Mouse (Mus musculus) embryo, embryonic 11 days (tissue): Measurements from ENCODE around the gene BC005624.
"Not testable (repeated sequence)": the region's sequence is repeated elsewhere in the genome, so short reads cannot be mapped to it uniquely, and the experiment has no call there.

Experiments used
- DNase-seq: peaks from one replicate; pipeline ENCODE4 v3.0.0-alpha.2; 2015

BC005624 gene

GRCm38 (mm10) chr2:30967352-30968327, 14.4 kb downstream of the BC005624 start, which contains the start of gene Tor1a:
Gene Tor1a, minus strand, starts transcription at chr2:30967933.
- DNase-seq = peak; percentile 95

DNA sequence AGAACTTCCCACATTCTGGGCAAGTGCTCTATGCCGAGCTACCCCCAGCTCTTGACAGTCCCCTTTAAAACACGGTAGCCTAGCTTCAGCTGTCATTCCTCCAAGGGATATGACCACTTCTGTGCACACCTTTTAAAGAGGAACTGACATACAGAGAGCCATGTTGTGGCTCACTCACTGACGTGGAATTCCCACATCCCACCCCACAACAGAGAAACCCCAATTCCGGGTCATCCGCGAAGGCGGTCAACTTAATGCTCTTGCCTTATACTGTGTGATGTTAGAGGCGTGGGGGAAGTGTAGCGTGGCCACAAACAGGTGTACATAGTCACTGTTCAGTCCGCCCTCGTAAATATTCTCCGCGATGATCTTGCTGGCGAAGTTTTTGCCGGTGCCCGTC, 15.2 kb downstream of the BC005624 start:
- no peak for DNase-seq

DNA sequence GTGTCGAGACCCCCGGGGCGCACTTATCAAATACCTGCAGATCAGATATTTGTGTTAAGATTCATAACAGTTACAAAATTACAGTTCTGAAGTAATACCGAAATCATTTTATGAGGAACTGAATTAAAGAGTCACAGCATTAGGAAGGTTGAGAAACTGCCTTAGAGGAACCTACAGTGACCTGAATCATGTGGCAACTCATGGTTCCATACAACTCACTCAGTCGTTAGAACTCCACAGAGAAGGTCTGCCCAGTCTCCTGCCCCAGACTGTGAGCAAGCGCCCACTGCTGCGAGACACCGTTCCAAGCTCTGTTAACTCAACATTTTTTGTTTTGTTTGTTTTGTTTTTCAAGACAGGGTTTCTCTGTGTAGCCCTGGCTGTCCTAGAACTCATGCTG, 16.4 kb downstream of the BC005624 start:
- no peak for DNase-seq

DNA sequence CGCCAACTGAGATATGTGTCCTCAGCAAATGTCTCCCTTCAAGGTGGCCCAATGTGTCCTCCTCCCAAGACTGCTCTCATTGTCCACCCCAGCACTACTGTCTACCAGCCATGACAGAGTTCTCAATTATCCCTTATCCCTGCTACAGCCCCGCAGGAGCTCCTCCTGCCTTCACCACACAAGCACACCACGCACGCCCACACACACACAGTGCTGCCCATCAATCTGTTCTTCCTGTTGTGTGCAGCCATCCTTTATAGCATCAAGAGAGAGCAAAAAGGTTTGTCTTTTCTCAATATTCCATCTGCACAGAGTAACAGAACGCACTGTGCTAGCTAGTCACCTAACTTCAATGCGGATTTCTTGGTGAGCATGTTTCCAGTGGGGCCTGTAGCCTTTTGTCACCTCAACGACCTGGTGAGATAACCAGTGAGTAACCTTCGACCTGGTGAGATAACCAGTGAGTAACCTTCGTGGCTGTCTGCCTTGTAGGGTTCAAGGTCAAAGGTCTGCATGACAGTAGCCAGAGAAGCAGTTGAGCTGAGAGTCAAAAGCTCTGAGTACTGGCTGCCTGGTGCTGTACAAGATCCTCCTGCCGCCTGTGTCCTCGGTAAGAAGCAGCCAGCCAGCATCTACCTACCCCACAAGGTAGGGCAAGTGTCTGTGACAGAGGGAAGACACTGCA, 19.3 kb downstream of the BC005624 start:
- no peak for DNase-seq

DNA sequence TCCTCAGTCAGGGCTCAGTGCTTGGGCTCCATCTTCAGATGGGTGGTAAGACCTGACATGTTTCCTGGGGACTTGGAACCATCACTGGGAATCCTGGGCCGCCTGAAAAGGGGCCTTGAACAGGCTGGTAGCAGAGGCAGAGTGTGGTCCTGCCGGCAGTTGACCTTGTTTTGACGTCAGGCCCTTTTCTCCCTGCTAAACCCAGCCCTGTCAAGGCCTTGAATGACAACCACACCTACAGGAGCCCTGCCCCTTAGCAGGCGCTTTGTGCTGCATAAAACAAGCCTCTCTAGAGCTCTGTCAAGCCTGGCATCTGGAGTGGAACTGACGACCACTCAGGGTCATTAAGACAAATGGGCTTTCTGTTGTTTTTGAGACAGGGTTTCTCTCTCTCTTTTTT, 22.1 kb downstream of the BC005624 start:
- no peak for DNase-seq

DNA sequence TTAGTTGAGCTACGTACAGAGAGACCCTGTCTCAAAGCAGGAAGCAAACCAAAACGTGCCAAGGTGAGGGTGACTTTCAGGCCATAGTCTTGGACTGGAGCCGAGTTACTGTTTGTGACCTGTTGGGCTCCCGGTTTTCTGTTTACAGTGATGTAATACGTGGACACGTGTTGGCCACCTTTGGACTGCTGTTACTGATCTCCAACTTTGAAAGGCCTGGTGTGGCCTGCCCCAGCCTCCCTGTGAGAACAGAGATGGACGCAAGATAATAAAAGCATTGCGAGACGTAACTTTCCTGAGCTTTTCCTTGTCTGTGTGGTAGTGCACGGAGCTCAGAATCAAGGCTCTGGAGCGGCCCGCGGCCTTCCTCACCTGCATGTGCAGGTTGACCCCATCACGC, 23.3 kb downstream of the BC005624 start:
- DNase-seq = no peak

GRCm38 (mm10) chr2:30957511-30957910, 24.5 kb downstream of the BC005624 start:
- no peak for DNase-seq

DNA sequence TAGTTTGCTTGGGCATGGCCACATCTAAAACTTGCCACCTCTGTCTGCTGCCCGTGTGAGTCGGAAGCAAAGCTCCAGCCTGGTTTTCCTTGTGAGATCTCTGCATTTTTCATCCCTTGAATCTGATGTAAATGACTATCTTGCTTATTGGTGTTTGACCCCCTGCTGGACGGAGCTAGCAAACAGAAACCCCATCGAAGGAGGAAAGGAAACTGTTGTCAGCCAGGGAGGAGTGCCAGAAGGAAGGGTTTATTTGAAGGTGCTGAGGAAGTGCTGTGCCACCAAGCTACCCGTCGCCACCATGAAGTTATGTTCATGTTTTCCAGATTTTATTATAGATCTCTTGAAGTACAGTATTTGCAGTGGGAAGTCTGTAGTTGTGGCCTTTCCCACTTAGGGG, 27.2 kb downstream of the BC005624 start:
- no peak for DNase-seq

DNA sequence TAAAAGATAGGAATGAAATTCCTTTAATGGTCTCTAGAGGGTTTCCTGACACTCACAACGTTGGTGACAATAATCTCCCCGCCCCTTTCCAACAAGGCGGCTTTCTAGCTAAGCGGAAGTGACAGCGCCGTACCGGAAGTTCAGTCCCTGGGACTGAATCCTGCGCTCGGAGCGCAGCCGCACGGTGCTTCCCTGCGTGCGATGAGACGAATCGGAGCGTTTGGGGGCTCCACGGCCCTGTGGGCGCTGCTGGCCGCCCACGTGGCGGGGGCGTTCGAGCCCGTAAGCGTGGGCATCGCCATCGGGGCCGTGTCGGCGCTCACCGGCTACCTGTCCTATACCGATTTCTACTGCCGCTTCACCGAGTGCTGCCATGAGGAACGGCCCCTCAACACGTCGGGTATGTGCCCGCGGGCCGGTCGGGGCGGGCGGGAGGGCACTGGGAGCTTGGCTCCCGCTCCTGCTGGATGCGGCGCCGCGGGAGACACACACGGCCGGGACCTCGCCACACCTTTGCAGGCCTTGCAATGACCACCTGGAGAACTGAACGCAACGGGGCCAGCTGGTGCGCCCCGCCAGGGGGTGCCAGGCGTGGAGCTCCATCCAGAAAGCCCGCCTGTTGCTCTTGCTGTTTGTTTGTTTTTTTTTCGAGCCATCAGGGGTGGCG, 29.0 kb downstream of the BC005624 start, which contains the start of gene Tor1b:
Tor1b (plus strand) TSS at position 136 of the 667 bp plus-strand sequence.
- DNase-seq = peak; percentile 96

DNA sequence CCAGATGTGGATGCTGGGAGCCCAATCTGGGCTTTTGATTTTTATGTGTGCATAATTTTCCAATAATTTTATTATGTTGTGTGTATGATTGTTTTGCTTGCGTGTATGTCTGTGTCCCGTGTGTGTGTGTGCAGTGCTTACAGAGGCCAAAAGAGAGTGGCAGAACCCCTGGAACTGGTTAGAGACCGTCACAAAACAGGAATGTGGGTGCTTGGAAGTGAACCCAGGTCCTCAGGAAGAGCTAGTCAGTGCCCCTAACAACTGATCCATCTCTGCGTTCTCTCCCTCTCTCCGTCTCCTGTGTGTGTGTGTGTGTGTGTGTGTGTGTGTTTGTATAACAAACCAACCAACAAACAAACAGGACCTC, 29.6 kb downstream of the BC005624 start:
- no peak for DNase-seq

DNA sequence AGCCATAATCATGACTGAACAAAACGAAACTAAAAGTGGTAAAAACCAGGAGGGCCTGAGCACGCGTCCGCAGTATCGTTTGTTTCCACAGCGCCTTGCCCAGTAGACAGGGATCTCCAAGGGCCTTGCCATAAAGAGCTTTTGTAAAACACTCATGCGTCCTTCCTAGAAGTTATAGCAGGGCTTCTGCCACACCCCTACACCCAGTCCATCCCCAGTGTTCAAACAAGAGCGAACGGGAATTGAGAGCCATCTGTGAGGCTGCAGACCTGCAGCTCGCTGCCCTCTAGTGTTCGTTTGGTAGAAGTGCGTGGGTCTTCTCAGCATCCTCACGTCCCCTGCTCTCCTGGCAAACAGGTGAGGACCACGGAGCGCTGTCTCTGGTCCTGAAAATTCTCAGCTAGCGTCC, 39.4 kb downstream of the BC005624 start:
- DNase-seq = peak; percentile 89

DNA sequence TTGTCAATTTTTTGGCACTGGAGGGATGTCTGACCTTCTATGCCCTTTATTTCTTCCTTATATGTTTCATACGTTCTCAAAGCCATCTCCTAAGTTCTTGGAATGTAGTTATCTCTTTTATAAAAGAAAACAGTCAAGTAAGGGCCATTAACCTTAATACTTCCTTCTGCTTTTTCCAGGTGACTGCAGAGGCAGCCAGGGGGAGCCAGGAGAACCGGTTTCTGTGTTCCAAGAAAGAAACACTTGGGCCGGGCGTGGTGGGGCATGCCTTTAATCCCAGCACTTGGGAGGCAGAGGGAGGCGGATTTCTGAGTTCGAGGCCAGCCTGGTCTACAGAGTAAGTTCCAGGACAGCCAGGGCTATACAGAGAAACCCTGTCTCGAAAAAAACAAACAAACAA, 39.9 kb downstream of the BC005624 start:
- not testable (repeated sequence) for DNase-seq

GRCm38 (mm10) chr2:30941586-30941985, 40.4 kb downstream of the BC005624 start:
- no peak for DNase-seq

DNA sequence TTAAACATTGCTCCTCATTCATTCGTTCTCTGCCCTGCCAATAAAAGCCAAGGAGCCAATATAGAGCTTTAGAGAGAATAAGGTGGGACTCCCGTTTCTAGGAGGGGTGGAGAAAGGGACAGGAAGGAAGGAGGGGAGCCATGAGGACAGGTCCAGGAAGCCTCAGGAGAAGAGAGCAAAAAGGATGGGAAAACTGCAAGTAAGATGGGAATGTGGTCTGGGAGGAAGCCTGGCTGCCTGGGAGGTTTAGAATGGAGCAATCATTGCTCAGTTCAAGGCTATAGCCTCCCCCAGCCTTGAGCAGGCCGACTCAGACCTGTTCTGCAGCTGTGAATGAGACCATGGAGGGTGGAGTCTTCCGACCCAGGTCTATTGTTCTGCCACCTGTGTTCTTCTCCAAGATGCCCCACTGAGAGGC, 43.4 kb downstream of the BC005624 start:
- DNase-seq = no peak

DNA sequence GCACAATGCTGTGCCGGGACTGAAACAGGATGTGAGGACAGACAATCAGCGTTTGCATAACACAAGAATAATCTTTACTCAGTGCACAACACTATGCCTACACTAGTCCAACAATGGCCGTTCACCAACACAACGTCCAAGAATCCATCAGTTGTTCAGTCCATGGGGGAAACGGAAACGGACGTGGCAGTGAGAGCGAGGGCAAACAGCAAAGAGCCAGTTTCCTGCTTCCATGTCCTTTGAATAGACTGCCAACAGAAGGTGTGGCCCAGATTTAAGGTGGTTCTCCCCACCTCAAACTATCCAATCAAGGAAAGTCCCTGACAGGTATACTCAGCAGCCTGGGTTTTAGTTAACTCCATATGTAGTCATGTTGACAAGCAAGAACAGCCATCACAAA, 44.3 kb downstream of the BC005624 start:
- no peak for DNase-seq

GRCm38 (mm10) chr2:30936808-30937207, 45.2 kb downstream of the BC005624 start:
- DNase-seq = no peak

GRCm38 (mm10) chr2:30933917-30934450, 48.0 kb downstream of the BC005624 start:
- DNase-seq = peak; percentile 79

- DNase-seq = no peak
These were observed 49.0 kb downstream of the BC005624 start for GRCm38 (mm10) chr2:30933032-30933431.

GRCm38 (mm10) chr2:30931922-30932321, 50.1 kb downstream of the BC005624 start:
- no peak for DNase-seq

DNA sequence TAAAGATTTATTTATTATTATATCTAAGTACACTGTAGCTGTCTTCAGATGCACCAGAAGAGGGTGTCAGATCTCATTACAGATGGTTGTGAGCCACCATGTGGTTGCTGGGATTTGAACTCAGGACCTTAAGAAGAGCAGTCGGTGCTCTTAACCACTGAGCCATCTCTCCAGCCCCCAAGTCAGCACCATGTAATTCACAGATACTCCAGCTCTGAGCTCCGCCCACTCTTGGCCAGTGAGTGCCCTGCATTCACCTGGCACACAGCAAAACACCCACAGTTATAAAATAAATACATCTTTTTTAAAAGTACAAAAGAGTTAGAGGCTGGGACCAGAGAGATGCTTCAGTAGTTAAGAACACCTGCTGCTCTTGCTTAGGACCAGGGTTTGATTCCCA, 51.2 kb downstream of the BC005624 start:
- not testable (repeated sequence) for DNase-seq

DNA sequence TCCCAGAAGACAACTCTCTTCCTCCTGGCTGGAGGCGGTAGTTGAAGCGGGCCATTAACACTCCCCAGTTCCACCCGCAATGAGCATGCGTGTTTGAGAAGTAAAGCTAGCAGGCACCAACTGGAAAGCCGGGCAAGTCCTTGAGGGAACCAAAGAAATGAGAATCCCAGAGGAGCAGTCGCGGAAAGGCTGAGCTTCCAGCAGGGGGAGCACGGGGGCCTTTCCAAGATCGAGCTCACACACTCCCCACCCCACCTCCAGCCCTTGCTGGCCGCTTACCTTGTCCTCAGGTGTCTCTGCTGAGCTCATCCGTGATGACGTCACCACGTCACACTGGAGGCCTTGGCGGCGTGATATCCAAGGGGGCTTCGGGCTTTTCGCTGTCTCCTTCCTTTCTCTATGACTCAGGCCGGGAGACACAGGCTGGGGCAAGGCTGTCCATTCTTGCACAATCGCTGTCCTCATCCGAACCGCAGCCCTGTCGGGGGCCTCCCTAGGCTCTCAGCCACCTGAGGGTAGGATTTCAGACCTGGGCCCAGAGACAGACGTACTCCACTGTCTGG, 52.4 kb downstream of the BC005624 start, which contains the start of gene Ptges:
Ptges (minus strand) TSS at position 381 of the 563 bp plus-strand sequence.
- DNase-seq = peak; percentile 82

- DNase-seq = no peak
These were observed 53.0 kb downstream of the BC005624 start for GRCm38 (mm10) chr2:30928893-30929482.
